Mouse (Mus musculus) layer of hippocampus, adult 2 months (tissue): Measurements from ENCODE around the gene Hectd4. TPM values are rescaled to one million over a fixed set of nuclear protein-coding genes. Genes with fewer than 3 reads are reported as not detected.
"Not testable (repeated sequence)": the region's sequence is repeated elsewhere in the genome, so short reads cannot be mapped to it uniquely, and the experiment has no call there.

Experiments used
- DNase-seq, 2 experiments: peaks; one replicate each; pipeline ENCODE4 v3.0.0; 2022; ENCODE audit warnings: low spot score in 2 of 2
- H3K27ac ChIP-seq: fragments of 200-600 bp; 2 replicates; pipeline ENCODE4 v1.8.1; 2022
- H3K4me3 ChIP-seq: fragments of 200-600 bp; 2 replicates; pipeline ENCODE4 v1.8.1; 2022; ENCODE audit warnings: mild to moderate bottlenecking
- CTCF ChIP-seq: fragments of 200-600 bp; conservative IDR thresholded peaks from 2 replicates; pipeline ENCODE4 v1.8.1; 2022; ENCODE audit warnings: antibody characterized with exemption, mild to moderate bottlenecking, moderate library complexity
- total RNA-seq, 2 experiments: library from RNA; stranded (reverse); gene quantifications; 2 replicates each; pipeline ENCODE4 v1.2.3; 2021

The Hectd4 gene
- total RNA-seq, 2 experiments from 2014 or later = 170 to 175 TPM

DNA sequence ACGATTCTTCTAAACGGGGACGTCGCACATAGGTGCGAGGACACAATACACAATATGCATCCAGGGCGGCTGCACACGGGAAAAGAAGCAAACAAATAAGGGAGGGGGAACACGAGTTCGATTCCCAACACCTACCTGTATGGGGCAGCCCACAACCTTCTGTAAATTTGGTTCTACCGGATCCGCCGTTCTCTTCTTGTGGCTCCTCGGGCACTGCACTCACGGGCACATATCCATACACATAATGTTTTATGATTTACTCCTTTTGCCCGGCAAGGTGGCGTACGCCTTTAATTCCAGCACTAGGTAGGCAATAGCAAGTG is 28.5 kb upstream of the Hectd4 start:
- peak overlapping the region; percentile 95 for H3K27ac ChIP-seq
- H3K4me3 ChIP-seq = peak overlapping the region; percentile 78
- TF ChIP-seq CTCF = no peak
- DNase-seq = no peak

DNA sequence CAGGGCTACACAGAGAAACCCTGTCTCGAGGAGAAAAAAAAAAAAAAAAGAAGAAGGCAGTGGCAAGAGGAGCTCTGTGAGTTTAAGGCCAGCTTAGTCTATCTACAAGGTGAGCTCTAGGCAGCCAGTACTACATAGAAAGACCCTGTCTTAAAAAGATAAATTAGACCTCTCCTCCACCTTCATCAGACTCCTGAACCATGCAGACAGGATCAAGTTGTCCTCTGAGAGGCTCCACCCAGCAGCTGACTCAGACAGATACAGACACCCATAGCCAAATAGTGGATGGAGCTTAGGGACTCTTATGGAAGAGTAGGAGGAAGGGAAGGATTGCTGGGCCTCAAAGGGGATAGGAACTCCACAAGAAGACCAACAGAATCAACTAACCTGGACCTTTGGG is 25.8 kb upstream of the Hectd4 start:
- no peak for TF ChIP-seq CTCF
- no peak for DNase-seq
- no peak overlapping the region for H3K27ac ChIP-seq
- no peak overlapping the region for H3K4me3 ChIP-seq

DNA sequence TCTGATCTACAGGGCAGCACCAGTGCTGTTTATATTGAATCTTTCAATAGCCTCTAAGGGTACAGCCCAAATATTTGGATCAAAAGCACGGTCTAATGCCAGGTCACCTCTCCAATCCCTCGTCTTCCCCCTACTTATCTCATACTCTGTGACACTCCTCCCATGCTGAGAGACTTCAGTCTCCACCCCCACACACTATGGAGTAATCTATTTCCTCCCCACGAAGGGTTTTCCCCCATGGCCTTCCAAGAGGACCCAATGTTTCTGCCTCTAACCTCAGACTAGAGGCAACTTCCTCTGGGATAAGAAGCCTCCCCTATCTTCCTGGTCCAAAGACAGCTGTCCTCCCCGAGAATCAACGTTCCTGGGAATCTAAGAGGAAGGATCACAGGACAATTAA is 23.3 kb upstream of the Hectd4 start:
- no peak overlapping the region for H3K4me3 ChIP-seq
- TF ChIP-seq CTCF = no peak
- H3K27ac ChIP-seq = no peak overlapping the region
- no peak for DNase-seq

DNA sequence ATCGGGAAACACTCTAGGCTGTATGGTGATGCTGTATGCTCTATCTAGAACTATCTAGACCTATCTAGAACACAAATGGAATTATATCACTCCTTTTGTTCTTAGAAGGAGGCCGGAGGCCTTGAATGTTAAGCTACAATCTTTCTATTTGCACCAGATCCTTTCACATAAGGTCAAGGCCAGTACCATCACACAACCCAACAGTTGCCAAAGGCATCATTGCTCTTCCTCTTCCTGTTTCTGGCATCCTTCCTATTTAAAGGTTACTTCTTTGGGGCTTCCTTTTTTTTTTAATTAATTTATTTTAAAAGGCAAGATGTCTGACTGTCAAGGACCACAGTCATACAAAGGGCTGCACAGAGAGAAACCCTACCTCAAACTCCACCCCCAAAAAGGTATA is 22.7 kb upstream of the Hectd4 start:
- no peak for TF ChIP-seq CTCF
- DNase-seq = no peak

DNA sequence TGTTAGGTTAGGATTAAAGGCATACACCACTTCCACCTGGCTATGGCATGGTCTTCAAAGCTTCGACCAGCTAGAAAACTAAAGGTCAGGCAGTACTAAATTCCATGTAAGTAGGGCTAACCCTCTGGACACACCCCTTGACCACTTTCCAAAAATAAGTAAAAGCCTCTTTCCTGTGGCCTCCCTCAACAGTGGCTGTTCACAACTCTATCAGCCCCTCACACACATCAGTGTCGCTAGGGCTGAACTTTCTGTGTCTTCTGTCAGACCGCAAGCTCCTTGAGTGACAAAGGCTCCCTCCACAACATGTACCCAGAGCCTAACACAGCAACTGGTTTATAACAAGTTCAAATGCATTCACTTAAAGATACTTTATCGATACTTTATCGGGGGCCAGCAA is 21.6 kb upstream of the Hectd4 start:
- Histone ChIP-seq H3K4me3 (no peak overlapping the region), H3K27ac (no peak overlapping the region)
- no peak for DNase-seq
- no peak for TF ChIP-seq CTCF

More for the DNA sequence above, 22.7 kb upstream of the Hectd4 start:
- no peak overlapping the region for H3K4me3 ChIP-seq
- H3K27ac ChIP-seq = no peak overlapping the region

DNA sequence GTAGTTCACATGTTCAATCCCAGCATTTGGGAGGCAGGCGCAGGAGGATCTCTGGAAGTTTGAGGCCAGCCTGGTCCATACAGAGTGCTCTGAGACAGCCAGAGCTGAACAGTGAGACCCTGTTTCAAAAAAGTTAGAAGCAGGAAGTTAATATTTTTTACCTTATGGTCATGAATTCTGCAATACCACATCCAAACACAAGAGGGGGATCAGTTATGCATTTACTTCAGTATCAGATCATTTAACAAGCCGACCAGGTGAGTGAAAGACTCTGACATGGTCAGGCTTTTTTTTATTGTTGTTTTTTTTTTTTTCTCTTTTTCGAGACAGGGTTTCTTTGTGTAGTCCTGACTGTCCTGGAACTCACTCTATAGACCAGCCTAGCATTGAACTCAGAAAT is 18.3 kb upstream of the Hectd4 start:
- DNase-seq = peak in 1 of 2 experiments; percentile 37
- TF ChIP-seq CTCF = peak; percentile 83
- no peak overlapping the region for H3K4me3 ChIP-seq
- H3K27ac ChIP-seq = no peak overlapping the region

DNA sequence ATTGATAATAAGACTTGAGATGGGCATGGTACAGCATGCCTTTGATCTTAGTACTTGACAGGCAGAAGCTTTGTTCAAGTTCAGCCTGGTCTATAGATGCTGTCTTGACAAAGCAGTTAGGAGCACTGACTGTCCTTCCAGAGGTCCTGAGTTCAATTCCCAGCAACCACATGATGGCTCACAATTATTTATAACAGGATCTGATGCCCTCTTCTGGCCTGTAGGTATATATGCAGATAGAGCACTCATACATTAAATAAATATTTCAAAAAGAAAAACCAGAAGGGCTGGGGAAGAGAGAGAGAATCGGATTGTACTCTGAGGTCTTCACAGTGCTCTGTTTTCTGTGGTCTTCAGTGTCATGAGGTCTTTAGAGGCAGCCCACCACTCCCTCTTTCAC is 17.6 kb upstream of the Hectd4 start:
- Histone ChIP-seq H3K4me3 (no peak overlapping the region), H3K27ac (no peak overlapping the region)
- DNase-seq = no peak
- TF ChIP-seq CTCF = peak; percentile 41

DNA sequence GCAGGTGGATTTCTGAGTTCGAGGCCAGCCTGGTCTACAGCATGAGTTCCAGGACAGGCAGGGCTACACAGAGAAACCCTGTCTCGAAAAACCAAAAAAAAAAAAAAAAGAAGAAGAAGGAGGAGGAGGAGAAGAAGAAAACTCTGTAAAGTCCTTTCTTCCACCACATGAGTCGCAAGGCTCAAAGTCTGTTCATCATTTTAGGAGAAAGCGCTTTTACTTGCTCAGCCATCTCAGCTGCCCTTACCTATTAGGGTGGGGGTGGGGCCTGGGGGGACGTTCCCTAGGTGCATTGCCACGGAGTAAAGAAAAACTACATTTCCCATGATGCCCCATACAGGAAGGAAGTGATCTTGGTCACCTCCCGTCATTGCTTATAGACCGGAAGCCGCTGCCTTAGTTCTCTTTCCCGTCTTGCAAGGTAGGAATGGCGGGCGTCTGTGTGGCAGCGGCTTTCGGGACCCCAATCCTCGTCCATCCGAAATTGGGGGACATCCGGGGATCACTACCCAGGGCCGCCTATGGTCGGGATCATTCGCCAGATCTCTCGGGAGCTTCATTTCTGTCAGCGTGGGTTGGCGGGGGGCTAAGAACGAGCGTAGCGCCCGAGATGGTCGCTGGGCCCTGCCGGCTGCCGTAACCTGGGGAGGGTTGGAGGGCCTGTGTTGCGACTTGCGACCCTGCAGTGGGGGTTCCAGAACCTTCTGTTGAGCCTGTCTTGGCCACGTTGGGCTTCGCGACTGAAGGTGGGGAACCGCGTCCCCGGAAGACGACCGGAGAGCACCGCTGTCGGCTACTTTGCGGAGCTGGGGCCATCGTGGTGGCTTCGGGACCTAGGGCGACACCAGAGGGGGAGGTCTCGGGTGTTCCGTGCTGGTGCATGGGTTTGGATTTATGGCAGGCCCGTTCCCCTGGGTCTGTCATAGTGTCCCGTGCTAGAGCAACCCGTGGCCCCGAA is 15.6 kb upstream of the Hectd4 start, which contains the start of gene Rpl6:
TSS of gene Rpl6 (plus strand) at position 350 of the 958 bp plus-strand sequence.
- peak within 1 kb of the TSS; percentile 94 for H3K27ac ChIP-seq
- no peak for TF ChIP-seq CTCF
- H3K4me3 ChIP-seq = peak within 1 kb of the TSS; percentile 95
- DNase-seq = peak; percentile 80 to 90

DNA sequence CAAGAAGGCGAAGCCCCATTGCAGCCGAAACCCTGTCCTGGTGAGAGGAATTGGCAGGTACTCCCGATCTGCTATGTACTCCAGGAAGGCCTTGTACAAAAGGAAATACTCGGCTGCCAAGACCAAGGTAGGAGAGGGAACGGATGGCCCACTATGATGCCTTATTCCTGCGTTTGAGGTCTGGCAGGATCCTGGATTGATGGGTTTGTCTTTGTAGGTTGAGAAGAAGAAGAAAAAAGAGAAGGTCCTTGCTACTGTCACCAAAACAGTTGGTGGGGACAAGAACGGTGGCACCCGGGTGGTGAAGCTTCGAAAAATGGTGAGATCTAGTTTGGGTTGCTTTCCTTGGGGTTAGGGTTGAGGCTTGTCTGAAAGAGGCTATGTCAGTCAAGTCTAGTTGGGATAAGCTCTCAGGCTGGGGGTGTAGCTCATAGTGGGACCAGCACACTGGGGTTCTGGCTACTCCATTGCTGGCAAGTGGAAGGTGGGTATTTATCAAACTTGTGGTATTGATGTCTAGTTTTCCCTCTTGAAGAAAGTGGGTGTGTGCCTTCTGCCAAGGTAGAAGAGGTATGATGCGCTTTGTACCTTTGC is 14.4 kb upstream of the Hectd4 start:
- H3K4me3 ChIP-seq = peak overlapping the region; percentile 95; the same call in 1 of the 2 replicates
- H3K27ac ChIP-seq, DNase-seq: not testable (repeated sequence)

DNA sequence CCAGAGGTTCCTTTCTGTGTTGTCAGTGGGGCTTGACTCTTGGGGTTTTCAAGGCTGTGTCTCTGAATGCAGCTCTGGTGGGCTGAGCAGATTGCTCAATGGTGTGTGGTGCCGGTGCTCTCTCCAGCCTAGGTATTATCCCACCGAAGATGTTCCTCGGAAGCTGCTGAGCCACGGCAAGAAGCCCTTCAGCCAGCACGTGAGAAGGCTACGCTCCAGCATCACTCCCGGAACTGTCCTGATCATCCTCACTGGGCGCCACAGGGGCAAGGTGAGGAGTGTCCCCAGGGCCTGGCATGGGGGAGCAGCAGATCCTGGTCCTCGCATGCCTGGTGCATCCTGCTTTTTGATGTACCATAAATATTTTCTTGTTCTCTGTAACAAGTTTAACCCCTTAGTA is 13.5 kb upstream of the Hectd4 start:
- no peak for DNase-seq
- H3K4me3 ChIP-seq = no peak overlapping the region
- TF ChIP-seq CTCF = no peak
- no peak overlapping the region for H3K27ac ChIP-seq

DNA sequence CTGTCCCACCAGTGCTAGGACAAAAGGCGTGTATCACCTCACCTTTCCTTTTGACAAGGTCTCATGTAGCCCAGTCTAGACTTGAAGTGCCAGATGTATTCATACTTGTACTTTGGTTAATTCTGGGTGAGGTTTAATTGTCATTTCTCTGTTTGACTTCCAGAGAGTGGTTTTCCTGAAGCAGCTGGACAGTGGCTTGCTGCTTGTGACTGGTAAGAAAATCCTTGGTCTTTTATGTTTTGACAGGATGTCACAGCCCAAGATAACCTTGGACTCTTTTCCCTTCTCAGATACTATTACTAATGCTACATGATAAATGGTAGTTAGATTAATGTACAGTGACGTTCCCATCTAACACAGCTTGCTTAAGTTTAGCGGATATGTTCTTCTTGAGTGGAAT is 13.0 kb upstream of the Hectd4 start:
- Histone ChIP-seq H3K27ac (no peak overlapping the region), H3K4me3 (no peak overlapping the region)
- no peak for TF ChIP-seq CTCF
- DNase-seq = no peak

DNA sequence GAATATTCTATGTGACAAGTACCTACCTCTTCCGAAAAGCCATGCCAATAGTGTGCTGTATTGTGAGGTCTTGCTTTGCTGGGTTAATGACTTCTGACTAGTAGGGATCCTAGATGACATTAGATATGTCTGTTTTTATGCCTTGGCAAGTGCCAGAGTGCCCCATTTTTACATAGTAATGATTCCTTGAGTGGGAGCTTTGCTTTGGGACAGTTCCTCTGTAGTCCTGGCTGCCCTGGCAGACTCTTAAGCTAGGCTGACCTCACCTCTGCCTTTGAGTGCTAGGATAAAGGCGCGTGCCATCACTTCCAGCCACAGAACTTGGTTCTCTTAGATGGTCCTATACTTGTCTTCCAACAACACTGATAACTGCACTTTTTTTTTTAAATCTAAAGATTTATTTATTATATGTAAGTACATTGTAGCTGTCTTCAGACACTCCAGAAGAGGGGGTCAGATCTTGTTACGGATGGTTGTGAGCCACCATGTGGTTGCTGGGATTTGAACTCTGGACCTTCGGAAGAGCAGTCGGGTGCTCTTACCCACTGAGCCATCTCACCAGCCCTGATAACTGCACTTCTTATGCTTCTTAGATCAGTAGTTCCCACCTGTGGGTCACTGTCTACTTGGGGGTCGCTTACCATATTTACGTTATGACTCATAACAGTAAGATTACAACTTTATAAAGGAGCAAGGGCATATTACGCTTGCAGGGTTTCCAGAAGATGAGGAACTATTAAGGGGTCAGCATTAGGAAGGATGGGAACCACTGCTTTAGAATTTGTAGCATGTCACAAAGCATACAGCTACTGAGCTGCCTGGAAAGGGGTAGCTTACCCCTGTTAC is 10.0 kb upstream of the Hectd4 start:
- no peak overlapping the region for H3K4me3 ChIP-seq
- no peak for DNase-seq
- no peak for TF ChIP-seq CTCF
- H3K27ac ChIP-seq = no peak overlapping the region

DNA sequence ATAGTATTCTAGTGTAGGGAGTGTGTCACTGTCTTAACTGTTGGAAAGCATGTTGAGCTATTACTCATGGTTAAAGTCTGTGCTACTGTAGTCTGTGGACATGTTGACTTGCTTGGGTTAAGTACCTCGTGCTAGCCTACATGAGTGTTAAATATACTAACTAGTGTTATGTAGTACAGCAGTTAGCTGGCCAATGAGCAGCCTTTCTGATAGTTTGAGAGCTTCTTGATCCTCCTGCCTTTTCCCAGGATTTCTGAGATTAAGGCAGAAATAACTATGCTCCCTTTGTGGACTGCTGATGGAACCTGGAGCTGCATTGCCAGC is 9.5 kb upstream of the Hectd4 start:
- no peak for TF ChIP-seq CTCF
- Histone ChIP-seq H3K27ac (no peak overlapping the region), H3K4me3 (no peak overlapping the region)
- no peak for DNase-seq
